Mouse (Mus musculus) megakaryocyte, embryonic 14.5 days (primary cell): ENCODE data around the gene Otud7a.

Experiments used
- FLI1 ChIP-seq: IDR thresholded peaks from 2 replicates; pipeline ENCODE4 v1.6.1; 2012; ENCODE audit warnings: low read length, inconsistent platforms, mixed read lengths
- GATA1 ChIP-seq: IDR thresholded peaks from 3 replicates; pipeline ENCODE4 v1.6.1; 2012; ENCODE audit warnings: mixed read lengths, low read length, inconsistent platforms, borderline replicate concordance

- no peak for TF ChIP-seq GATA1
- TF ChIP-seq FLI1, result no peak
Measured at GRCm38 (mm10) chr7:63497051-63497547, 52.5 kb downstream of the Otud7a start.
